Mouse (Mus musculus): ENCODE measurements at regions not wholly inside any gene's neighbourhood (a gene's known extent, or its start where the extent isn't known, plus 50 kb on each side); places are given as distances from the start of the nearest gene placed in this dataset.

- DNase-seq (ENCODE audit: low read depth, low spot score), result no peak
- Histone ChIP-seq H3K9ac (ENCODE audit: insufficient read depth, low read depth, low read length, poor library complexity, severe bottlenecking) (no peak overlapping the region), H3K4me3 (ENCODE audit: insufficient read depth in 1 of 2, low read depth in 1 of 2, low read length in 2 of 2, poor library complexity in 1 of 2, severe bottlenecking in 1 of 2) (no peak overlapping the region), H3K36me3 (ENCODE audit: control insufficient read depth, insufficient read depth, low read length, poor library complexity, severe bottlenecking) (no peaks in the 10 kb centered on the region), H3K4me1 (ENCODE audit: control insufficient read depth in 2 of 2, insufficient read depth in 2 of 2, low read length in 2 of 2, poor library complexity in 1 of 2) (peaks cover 0 to 3% of the 10 kb centered on the region in 2 experiments; a peak in 1 of 4 replicates), H3K9me3 (ENCODE audit: control insufficient read depth, insufficient read depth, low read depth, low read length) (no peaks in the 10 kb centered on the region), H3K27ac (ENCODE audit: insufficient read depth, low read depth, low read length, poor library complexity, severe bottlenecking) (no peak overlapping the region)
- TF ChIP-seq ZC3H11A (IDR thresholded peaks at IDR 0.05; ENCODE audit: borderline replicate concordance, low read depth, low read length) (no peak), CHD2 (IDR thresholded peaks at IDR 0.05; ENCODE audit: low read depth, low read length) (no peak), HCFC1 (IDR thresholded peaks at IDR 0.05; ENCODE audit: borderline replicate concordance, insufficient read depth, low read length) (no peak), ZNF384 (IDR thresholded peaks at IDR 0.05; ENCODE audit: low read depth, low read length) (no peak), MAFK (IDR thresholded peaks at IDR 0.05; ENCODE audit: insufficient read depth, low read depth, low read length) (no peak)
- in situ Hi-C loops (cut with MboI; ENCODE audit: low sequenced_read_pairs in 2 of 2, unreplicated experiment in 2 of 2), result no loop called here
These were observed 551.7 kb upstream of the Large1 start for GRCm38 (mm10) chr8:73905071-73905470.

GRCm38 (mm10) chr8:73903838-73904237 is 550.5 kb upstream of the Large1 start:
- Histone ChIP-seq H3K36me3 (ENCODE audit: control insufficient read depth, insufficient read depth, low read length, poor library complexity, severe bottlenecking) (no peaks in the 10 kb centered on the region), H3K4me1 (ENCODE audit: control insufficient read depth in 2 of 2, insufficient read depth in 2 of 2, low read length in 2 of 2, poor library complexity in 1 of 2) (peaks cover 0 to 3% of the 10 kb centered on the region in 2 experiments; a peak in 1 of 4 replicates), H3K27ac (ENCODE audit: insufficient read depth, low read depth, low read length, poor library complexity, severe bottlenecking) (no peak overlapping the region), H3K9ac (ENCODE audit: insufficient read depth, low read depth, low read length, poor library complexity, severe bottlenecking) (no peak overlapping the region), H3K4me3 (ENCODE audit: insufficient read depth in 1 of 2, low read depth in 1 of 2, low read length in 2 of 2, poor library complexity in 1 of 2, severe bottlenecking in 1 of 2) (no peak overlapping the region), H3K9me3 (ENCODE audit: control insufficient read depth, insufficient read depth, low read depth, low read length) (no peaks in the 10 kb centered on the region)
- TF ChIP-seq CHD2 (IDR thresholded peaks at IDR 0.05; ENCODE audit: low read depth, low read length) (no peak), ZNF384 (IDR thresholded peaks at IDR 0.05; ENCODE audit: low read depth, low read length) (no peak), MAFK (IDR thresholded peaks at IDR 0.05; ENCODE audit: insufficient read depth, low read depth, low read length) (no peak), ZC3H11A (IDR thresholded peaks at IDR 0.05; ENCODE audit: borderline replicate concordance, low read depth, low read length) (no peak), HCFC1 (IDR thresholded peaks at IDR 0.05; ENCODE audit: borderline replicate concordance, insufficient read depth, low read length) (no peak)
- in situ Hi-C loops (cut with MboI; ENCODE audit: low sequenced_read_pairs in 2 of 2, unreplicated experiment in 2 of 2), result no loop called here
- DNase-seq (ENCODE audit: low read depth, low spot score), result no peak

DNA sequence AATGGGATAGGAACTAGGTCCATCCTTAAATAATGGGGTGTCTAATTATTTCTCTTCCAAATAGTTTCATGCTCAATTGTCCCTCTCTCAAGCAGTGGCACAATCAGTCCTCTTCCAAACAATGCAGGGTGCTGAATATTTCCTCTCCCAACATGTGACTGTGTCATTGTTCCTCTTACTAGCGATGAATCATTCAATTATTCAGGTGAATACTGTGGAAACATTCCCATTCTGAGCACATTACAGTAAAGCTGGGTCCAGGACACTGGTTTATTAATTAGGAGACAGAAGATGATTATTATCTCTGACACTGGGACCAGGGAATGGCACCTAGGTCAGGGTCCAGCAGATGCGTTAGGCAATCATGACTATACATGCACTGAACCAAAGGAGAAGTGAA is 532.6 kb upstream of the Large1 start:
- Histone ChIP-seq H3K9ac (ENCODE audit: insufficient read depth, low read depth, low read length, poor library complexity, severe bottlenecking) (no peak overlapping the region), H3K4me3 (ENCODE audit: insufficient read depth in 1 of 2, low read depth in 1 of 2, low read length in 2 of 2, poor library complexity in 1 of 2, severe bottlenecking in 1 of 2) (no peak overlapping the region), H3K4me1 (ENCODE audit: control insufficient read depth in 2 of 2, insufficient read depth in 2 of 2, low read length in 2 of 2, poor library complexity in 1 of 2) (peaks cover 4 to 6% of the 10 kb centered on the region in 2 experiments; a peak in 1 of 4 replicates), H3K27ac (ENCODE audit: insufficient read depth, low read depth, low read length, poor library complexity, severe bottlenecking) (no peak overlapping the region), H3K36me3 (ENCODE audit: control insufficient read depth, insufficient read depth, low read length, poor library complexity, severe bottlenecking) (no peaks in the 10 kb centered on the region), H3K9me3 (ENCODE audit: control insufficient read depth, insufficient read depth, low read depth, low read length) (no peaks in the 10 kb centered on the region)
- in situ Hi-C loops (cut with MboI; ENCODE audit: low sequenced_read_pairs in 2 of 2, unreplicated experiment in 2 of 2), result no loop called here
- TF ChIP-seq HCFC1 (IDR thresholded peaks at IDR 0.05; ENCODE audit: borderline replicate concordance, insufficient read depth, low read length) (no peak), CHD2 (IDR thresholded peaks at IDR 0.05; ENCODE audit: low read depth, low read length) (no peak), ZC3H11A (IDR thresholded peaks at IDR 0.05; ENCODE audit: borderline replicate concordance, low read depth, low read length) (no peak), MAFK (IDR thresholded peaks at IDR 0.05; ENCODE audit: insufficient read depth, low read depth, low read length) (no peak), ZNF384 (IDR thresholded peaks at IDR 0.05; ENCODE audit: low read depth, low read length) (no peak)
- no peak for DNase-seq (ENCODE audit: low read depth, low spot score)

DNA sequence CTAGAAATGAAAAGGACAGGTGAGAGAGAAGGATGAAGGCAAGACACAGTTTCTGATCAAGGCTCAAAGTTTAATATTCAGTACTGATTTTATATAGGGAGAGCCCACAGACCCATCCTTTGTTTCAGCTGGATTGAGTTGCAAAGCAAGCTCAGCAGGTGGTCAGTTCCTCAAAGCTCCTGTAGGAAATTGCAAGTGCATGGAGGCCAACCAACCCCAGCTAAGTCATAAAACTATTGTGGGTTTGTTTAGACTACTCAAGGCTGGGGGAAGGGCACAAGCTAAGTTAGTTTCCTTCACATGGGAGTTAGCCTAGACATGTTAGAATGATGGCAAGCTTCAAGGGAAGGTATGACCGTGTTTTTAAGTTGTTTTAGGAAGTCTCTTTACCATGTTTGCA is 528.3 kb upstream of the Large1 start:
- in situ Hi-C loops (cut with MboI; ENCODE audit: low sequenced_read_pairs in 2 of 2, unreplicated experiment in 2 of 2), result no loop called here

More for the DNA sequence above, 528.3 kb upstream of the Large1 start:
- Histone ChIP-seq H3K4me1 (ENCODE audit: control insufficient read depth in 2 of 2, insufficient read depth in 2 of 2, low read length in 2 of 2, poor library complexity in 1 of 2) (0 out of 4 replicates have a peak, but pooled peaks cover 3% of the 10 kb centered on the region in 2 experiments), H3K9me3 (ENCODE audit: control insufficient read depth, insufficient read depth, low read depth, low read length) (no peaks in the 10 kb centered on the region), H3K36me3 (ENCODE audit: control insufficient read depth, insufficient read depth, low read length, poor library complexity, severe bottlenecking) (no peaks in the 10 kb centered on the region), H3K9ac (ENCODE audit: insufficient read depth, low read depth, low read length, poor library complexity, severe bottlenecking) (no peak overlapping the region), H3K4me3 (ENCODE audit: insufficient read depth in 1 of 2, low read depth in 1 of 2, low read length in 2 of 2, poor library complexity in 1 of 2, severe bottlenecking in 1 of 2) (no peak overlapping the region), H3K27ac (ENCODE audit: insufficient read depth, low read depth, low read length, poor library complexity, severe bottlenecking) (no peak overlapping the region)
- TF ChIP-seq ZC3H11A (IDR thresholded peaks at IDR 0.05; ENCODE audit: borderline replicate concordance, low read depth, low read length), result no peak
- no peak for TF ChIP-seq MAFK (IDR thresholded peaks at IDR 0.05; ENCODE audit: insufficient read depth, low read depth, low read length)
- TF ChIP-seq ZNF384 (IDR thresholded peaks at IDR 0.05; ENCODE audit: low read depth, low read length), result no peak
- no peak for TF ChIP-seq CHD2 (IDR thresholded peaks at IDR 0.05; ENCODE audit: low read depth, low read length)
- TF ChIP-seq HCFC1 (IDR thresholded peaks at IDR 0.05; ENCODE audit: borderline replicate concordance, insufficient read depth, low read length), result no peak
- peak; percentile 46 for DNase-seq (ENCODE audit: low read depth, low spot score)
